Mouse (Mus musculus): ENCODE results near the gene Mroh2a.

Mroh2a gene

GRCm38 (mm10) chr1:88276524-88277097, 49.8 kb downstream of the Mroh2a start:
- DNase-seq (ENCODE audit: low spot score): no peak

- peak; percentile 100 for DNase-seq (ENCODE audit: low spot score)
Measured at GRCm38 (mm10) chr1:88277098-88277817, 50.5 kb downstream of the Mroh2a start, which contains the start of the genes Hjurp and Trpm8. Gene Hjurp (minus strand): TSS chr1:88277633. Gene Trpm8 (plus strand): TSS chr1:88277661.

GRCm38 (mm10) chr1:88277818-88278511, 51.2 kb downstream of the Mroh2a start:
- no peak for DNase-seq (ENCODE audit: low spot score)

- no peak for DNase-seq (ENCODE audit: low spot score)
Measured at GRCm38 (mm10) chr1:88279111-88280005, 52.6 kb downstream of the Mroh2a start.

- no peak for DNase-seq (ENCODE audit: low spot score)
Measured at GRCm38 (mm10) chr1:88280006-88280690, 53.4 kb downstream of the Mroh2a start.

- DNase-seq (ENCODE audit: low spot score): no peak
Measured at GRCm38 (mm10) chr1:88282301-88282700, 55.5 kb downstream of the Mroh2a start.

GRCm38 (mm10) chr1:88283376-88284227, 56.8 kb downstream of the Mroh2a start:
- no peak for DNase-seq (ENCODE audit: low spot score)

- DNase-seq (ENCODE audit: low spot score): no peak
Measured at GRCm38 (mm10) chr1:88284228-88284945, 57.6 kb downstream of the Mroh2a start.

GRCm38 (mm10) chr1:88284946-88285320, 58.1 kb downstream of the Mroh2a start:
- DNase-seq (ENCODE audit: low spot score): no peak

- no peak for DNase-seq (ENCODE audit: low spot score)
Measured at GRCm38 (mm10) chr1:88285652-88286051, 58.9 kb downstream of the Mroh2a start.

- DNase-seq (ENCODE audit: low spot score): no peak
Measured at GRCm38 (mm10) chr1:88286136-88286845, 59.5 kb downstream of the Mroh2a start.

- DNase-seq (ENCODE audit: low spot score): no peak
Measured at GRCm38 (mm10) chr1:88286887-88287696, 60.3 kb downstream of the Mroh2a start.

- DNase-seq (ENCODE audit: low spot score): no peak
Measured at GRCm38 (mm10) chr1:88287697-88287980, 60.9 kb downstream of the Mroh2a start.

GRCm38 (mm10) chr1:88288056-88288788, 61.4 kb downstream of the Mroh2a start:
- no peak for DNase-seq (ENCODE audit: low spot score)

- DNase-seq (ENCODE audit: low spot score): no peak
Measured at GRCm38 (mm10) chr1:88288789-88289127, 62.0 kb downstream of the Mroh2a start.

- no peak for DNase-seq (ENCODE audit: low spot score)
Measured at GRCm38 (mm10) chr1:88289152-88289551, 62.4 kb downstream of the Mroh2a start.

GRCm38 (mm10) chr1:88289917-88290316, 63.1 kb downstream of the Mroh2a start:
- DNase-seq (ENCODE audit: low spot score): no peak

GRCm38 (mm10) chr1:88290511-88290910, 63.7 kb downstream of the Mroh2a start:
- DNase-seq (ENCODE audit: low spot score): no peak

Measured in T-cell, adult 2 months (primary cell).